Mouse (Mus musculus): ENCODE data around the gene Smyd4.

The Smyd4 gene

DNA sequence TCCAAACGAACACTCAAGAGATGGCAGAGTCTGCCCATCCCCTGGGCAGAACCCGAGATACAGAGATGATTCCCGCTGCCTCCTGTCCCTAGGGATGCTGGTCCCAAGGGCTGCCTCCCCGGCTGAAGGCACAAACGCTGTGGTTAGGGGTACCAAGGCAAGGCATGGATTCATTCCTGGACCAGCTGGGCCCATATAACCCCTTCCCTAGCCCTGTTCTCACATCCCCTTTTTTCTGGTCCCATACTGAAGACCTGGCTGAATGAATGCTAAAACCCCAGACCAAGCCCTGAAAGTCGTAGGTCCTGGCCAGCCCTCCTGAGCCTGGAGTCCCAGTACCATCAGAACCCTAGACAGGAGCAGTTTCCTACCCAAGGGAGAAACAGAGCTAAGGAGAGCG lies 92.8 kb downstream of the Smyd4 start:
- peaks cover 62% of the 10 kb centered on the region for H3K27me3 ChIP-seq (ENCODE audit: insufficient read depth, low read length)
- H3K4me1 ChIP-seq (replicated peaks; ENCODE audit: low read depth, low read length) = peaks cover 47% of the 10 kb centered on the region
- no peak for TF ChIP-seq NANOG (IDR thresholded peaks at IDR 0.05; ENCODE audit: borderline replicate concordance, low read length)
- TF ChIP-seq POU5F1 (IDR thresholded peaks at IDR 0.05; ENCODE audit: borderline replicate concordance, low read length) = no peak
- no peak for TF ChIP-seq CTCF (conservative IDR thresholded peaks at IDR 0.05; ENCODE audit: low read length)
- H3K36me3 ChIP-seq (ENCODE audit: insufficient read depth, low read length) = no peaks in the 10 kb centered on the region
- H3K9me3 ChIP-seq (ENCODE audit: low read length) = no peaks in the 10 kb centered on the region
- H3K4me3 ChIP-seq (replicated peaks; ENCODE audit: low read length) = no peak overlapping the region

DNA sequence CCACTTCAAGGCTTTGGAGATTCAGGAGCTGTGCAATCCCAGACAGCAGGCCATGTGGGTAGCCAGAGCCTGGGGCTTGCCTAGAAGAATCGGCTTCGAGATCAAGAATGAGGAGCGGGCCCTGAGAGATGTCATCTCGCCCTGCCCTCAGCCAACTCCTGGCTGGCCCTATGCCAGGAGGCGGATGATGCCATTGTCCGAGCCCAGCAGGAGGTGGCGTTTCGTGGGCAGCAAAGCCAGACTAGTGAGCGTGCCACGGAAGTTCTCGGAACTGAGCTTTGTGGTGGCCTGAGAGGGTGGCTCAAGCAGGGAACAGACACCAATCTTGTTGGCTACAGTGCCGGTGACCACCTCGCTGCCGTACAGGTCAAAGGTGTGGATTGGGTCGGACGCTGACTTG lies 93.4 kb downstream of the Smyd4 start:
- H3K4me1 ChIP-seq (replicated peaks; ENCODE audit: low read depth, low read length) = peaks cover 43% of the 10 kb centered on the region
- TF ChIP-seq POU5F1 (IDR thresholded peaks at IDR 0.05; ENCODE audit: borderline replicate concordance, low read length) = no peak
- no peak for TF ChIP-seq NANOG (IDR thresholded peaks at IDR 0.05; ENCODE audit: borderline replicate concordance, low read length)
- TF ChIP-seq CTCF (conservative IDR thresholded peaks at IDR 0.05; ENCODE audit: low read length) = no peak
- H3K9me3 ChIP-seq (ENCODE audit: low read length) = no peaks in the 10 kb centered on the region
- H3K4me3 ChIP-seq (replicated peaks; ENCODE audit: low read length) = no peak overlapping the region
- H3K36me3 ChIP-seq (ENCODE audit: insufficient read depth, low read length) = no peaks in the 10 kb centered on the region
- peaks cover 61% of the 10 kb centered on the region for H3K27me3 ChIP-seq (ENCODE audit: insufficient read depth, low read length)

- TF ChIP-seq NANOG (IDR thresholded peaks at IDR 0.05; ENCODE audit: borderline replicate concordance, low read length) (no peak), POU5F1 (IDR thresholded peaks at IDR 0.05; ENCODE audit: borderline replicate concordance, low read length) (no peak), CTCF (conservative IDR thresholded peaks at IDR 0.05; ENCODE audit: low read length) (no peak)
- H3K4me1 ChIP-seq (replicated peaks; ENCODE audit: low read depth, low read length) = peaks cover 37% of the 10 kb centered on the region
- no peaks in the 10 kb centered on the region for H3K9me3 ChIP-seq (ENCODE audit: low read length)
- H3K4me3 ChIP-seq (replicated peaks; ENCODE audit: low read length) = no peak overlapping the region
- peaks cover 51% of the 10 kb centered on the region for H3K27me3 ChIP-seq (ENCODE audit: insufficient read depth, low read length)
- peaks cover 20% of the 10 kb centered on the region for H3K36me3 ChIP-seq (ENCODE audit: insufficient read depth, low read length)
Measured at GRCm38 (mm10) chr11:75443711-75444110, 95.5 kb downstream of the Smyd4 start.

GRCm38 (mm10) chr11:75448575-75448974 lies 100.3 kb downstream of the Smyd4 start:
- peaks cover 65% of the 10 kb centered on the region for H3K27me3 ChIP-seq (ENCODE audit: insufficient read depth, low read length)
- peaks cover 58% of the 10 kb centered on the region for H3K36me3 ChIP-seq (ENCODE audit: insufficient read depth, low read length)
- no peaks in the 10 kb centered on the region for H3K9me3 ChIP-seq (ENCODE audit: low read length)
- no peak for TF ChIP-seq NANOG (IDR thresholded peaks at IDR 0.05; ENCODE audit: borderline replicate concordance, low read length)
- TF ChIP-seq POU5F1 (IDR thresholded peaks at IDR 0.05; ENCODE audit: borderline replicate concordance, low read length) = no peak
- no peak for TF ChIP-seq CTCF (conservative IDR thresholded peaks at IDR 0.05; ENCODE audit: low read length)
- peaks cover 47% of the 10 kb centered on the region for H3K4me1 ChIP-seq (replicated peaks; ENCODE audit: low read depth, low read length)
- H3K4me3 ChIP-seq (replicated peaks; ENCODE audit: low read length) = no peak overlapping the region

DNA sequence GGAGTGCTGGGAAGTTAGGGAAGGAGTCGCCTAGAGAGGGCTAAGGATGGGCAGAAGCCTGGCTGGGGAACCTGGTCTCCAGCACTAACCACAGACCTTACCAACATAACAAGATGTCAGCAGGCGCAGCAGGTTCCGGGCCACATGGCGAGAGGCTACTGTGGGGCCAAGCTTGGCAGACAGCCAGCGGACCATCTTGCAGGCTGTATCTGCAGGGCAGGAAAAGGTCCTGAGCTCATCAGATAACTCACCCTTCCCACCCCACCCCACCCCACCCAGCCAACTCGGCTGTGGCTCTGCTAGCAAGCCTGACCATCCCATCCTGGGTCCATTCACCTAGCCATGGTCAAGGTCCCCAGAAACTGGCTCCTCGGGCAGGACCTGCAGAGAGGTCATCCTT lies 101.5 kb downstream of the Smyd4 start:
- Histone ChIP-seq H3K27me3 (ENCODE audit: insufficient read depth, low read length) (peaks cover 63% of the 10 kb centered on the region), H3K36me3 (ENCODE audit: insufficient read depth, low read length) (peaks cover 58% of the 10 kb centered on the region), H3K4me1 (replicated peaks; ENCODE audit: low read depth, low read length) (peaks cover 45% of the 10 kb centered on the region), H3K9me3 (ENCODE audit: low read length) (no peaks in the 10 kb centered on the region), H3K4me3 (replicated peaks; ENCODE audit: low read length) (no peak overlapping the region)
- TF ChIP-seq POU5F1 (IDR thresholded peaks at IDR 0.05; ENCODE audit: borderline replicate concordance, low read length) (no peak), CTCF (conservative IDR thresholded peaks at IDR 0.05; ENCODE audit: low read length) (no peak), NANOG (IDR thresholded peaks at IDR 0.05; ENCODE audit: borderline replicate concordance, low read length) (no peak)

GRCm38 (mm10) chr11:75450304-75450908 lies 102.2 kb downstream of the Smyd4 start:
- TF ChIP-seq CTCF (conservative IDR thresholded peaks at IDR 0.05; ENCODE audit: low read length) (no peak), POU5F1 (IDR thresholded peaks at IDR 0.05; ENCODE audit: borderline replicate concordance, low read length) (no peak), NANOG (IDR thresholded peaks at IDR 0.05; ENCODE audit: borderline replicate concordance, low read length) (no peak)
- H3K36me3 ChIP-seq (ENCODE audit: insufficient read depth, low read length) = peaks cover 58% of the 10 kb centered on the region
- no peak overlapping the region for H3K4me3 ChIP-seq (replicated peaks; ENCODE audit: low read length)
- peaks cover 46% of the 10 kb centered on the region for H3K4me1 ChIP-seq (replicated peaks; ENCODE audit: low read depth, low read length)
- H3K9me3 ChIP-seq (ENCODE audit: low read length) = no peaks in the 10 kb centered on the region
- H3K27me3 ChIP-seq (ENCODE audit: insufficient read depth, low read length) = peaks cover 56% of the 10 kb centered on the region

DNA sequence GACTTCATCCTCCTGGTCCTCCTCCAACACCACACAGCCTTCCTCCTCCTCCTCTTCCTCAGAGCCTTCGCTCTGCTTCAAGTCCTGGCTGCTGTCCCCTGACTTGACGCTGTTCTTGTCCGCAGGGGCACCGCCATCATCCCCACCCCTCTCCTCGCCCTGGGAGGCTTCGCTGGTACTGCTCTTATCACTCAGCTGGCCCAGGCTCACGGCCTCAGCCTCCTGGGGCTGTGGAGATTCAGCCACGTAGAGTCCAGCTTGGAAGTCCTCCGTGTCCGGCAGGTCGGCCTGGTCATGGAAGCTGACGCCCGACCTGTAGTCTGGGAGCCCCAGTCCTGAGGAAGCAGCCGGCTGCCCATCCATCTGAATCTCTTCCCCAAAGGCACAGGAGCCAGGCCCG lies 102.7 kb downstream of the Smyd4 start:
- Histone ChIP-seq H3K36me3 (ENCODE audit: insufficient read depth, low read length) (peaks cover 58% of the 10 kb centered on the region), H3K4me1 (replicated peaks; ENCODE audit: low read depth, low read length) (peaks cover 46% of the 10 kb centered on the region), H3K4me3 (replicated peaks; ENCODE audit: low read length) (no peak overlapping the region), H3K9me3 (ENCODE audit: low read length) (no peaks in the 10 kb centered on the region), H3K27me3 (ENCODE audit: insufficient read depth, low read length) (peaks cover 51% of the 10 kb centered on the region)
- TF ChIP-seq CTCF (conservative IDR thresholded peaks at IDR 0.05; ENCODE audit: low read length) (no peak), POU5F1 (IDR thresholded peaks at IDR 0.05; ENCODE audit: borderline replicate concordance, low read length) (no peak), NANOG (IDR thresholded peaks at IDR 0.05; ENCODE audit: borderline replicate concordance, low read length) (no peak)

GRCm38 (mm10) chr11:75452081-75452480 lies 103.8 kb downstream of the Smyd4 start:
- no peak for TF ChIP-seq NANOG (IDR thresholded peaks at IDR 0.05; ENCODE audit: borderline replicate concordance, low read length)
- TF ChIP-seq POU5F1 (IDR thresholded peaks at IDR 0.05; ENCODE audit: borderline replicate concordance, low read length) = no peak
- no peak for TF ChIP-seq CTCF (conservative IDR thresholded peaks at IDR 0.05; ENCODE audit: low read length)
- Histone ChIP-seq H3K4me1 (replicated peaks; ENCODE audit: low read depth, low read length) (peaks cover 49% of the 10 kb centered on the region), H3K27me3 (ENCODE audit: insufficient read depth, low read length) (peaks cover 43% of the 10 kb centered on the region), H3K9me3 (ENCODE audit: low read length) (no peaks in the 10 kb centered on the region), H3K36me3 (ENCODE audit: insufficient read depth, low read length) (peaks cover 54% of the 10 kb centered on the region), H3K4me3 (replicated peaks; ENCODE audit: low read length) (no peak overlapping the region)
